Mouse (Mus musculus): ENCODE data around the gene Mast4. TPM values are rescaled to one million over a fixed set of nuclear protein-coding genes. Genes with fewer than 3 reads are reported as not detected.

Mast4 gene
- total and polyA plus RNA-seq, 3 experiments = 8.5 to 33.1 (median 23.6) TPM

- TF ChIP-seq POLR2A (IDR thresholded peaks at IDR 0.05; ENCODE audit: insufficient read depth, low read depth, low read length) = no peak
- no peak for TF ChIP-seq CTCF (IDR thresholded peaks at IDR 0.05)
- TF ChIP-seq EP300 (IDR thresholded peaks at IDR 0.05; ENCODE audit: insufficient read depth, low read depth, low read length) = no peak
- WGBS = 71% methylated on average over 5 of the region's 5 CpGs
- intact Hi-C loops (cut with DNase I) = no loop called here
- DNase-seq = no peak
- H3K4me3 ChIP-seq = no peak overlapping the region
- no peak overlapping the region for H3K9ac ChIP-seq (ENCODE audit: low read depth, low read length)
- no peak overlapping the region for H3K27ac ChIP-seq
- H3K79me2 ChIP-seq (replicated peaks; ENCODE audit: control insufficient read depth, insufficient read depth, low read length) = no peaks in the 10 kb centered on the region
- no peaks in the 10 kb centered on the region for H3K27me3 ChIP-seq (ENCODE audit: control insufficient read depth, insufficient read depth, low read length)
- no peaks in the 10 kb centered on the region for H3K36me3 ChIP-seq (ENCODE audit: control insufficient read depth, insufficient read depth, low read length)
- H3K4me1 ChIP-seq (ENCODE audit: control insufficient read depth, insufficient read depth, low read length) = peaks cover 3% of the 10 kb centered on the region
These were observed 87.2 kb downstream of the Mast4 start for GRCm38 (mm10) chr13:103246973-103247718.

DNA sequence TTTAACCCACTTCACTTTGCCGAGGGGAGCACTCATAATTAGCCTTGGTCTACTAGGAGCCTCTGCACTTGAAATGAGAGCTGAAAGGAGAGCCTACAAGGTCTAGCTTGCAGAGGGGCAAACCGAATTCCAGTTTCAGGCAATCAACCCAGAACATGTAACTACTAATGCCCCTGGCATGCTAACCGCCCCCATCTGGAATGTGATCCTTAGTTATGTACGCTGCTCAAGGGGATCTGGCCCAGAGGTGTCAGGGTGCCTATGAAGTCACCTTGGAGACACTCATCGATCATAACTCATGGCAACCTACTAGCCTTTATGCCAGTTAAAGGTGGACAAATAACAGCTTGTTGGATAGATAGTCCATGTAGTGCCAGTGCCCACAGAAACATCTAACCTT lies 88.9 kb downstream of the Mast4 start:
- H3K9ac ChIP-seq (ENCODE audit: low read depth, low read length) = no peak overlapping the region
- no peak for DNase-seq
- no peaks in the 10 kb centered on the region for H3K36me3 ChIP-seq (ENCODE audit: control insufficient read depth, insufficient read depth, low read length)
- intact Hi-C loops (cut with DNase I) = no loop called here
- H3K27me3 ChIP-seq (ENCODE audit: control insufficient read depth, insufficient read depth, low read length) = no peaks in the 10 kb centered on the region
- WGBS = 90% methylated on average over 5 of the region's 5 CpGs
- H3K27ac ChIP-seq = no peak overlapping the region
- H3K4me1 ChIP-seq (ENCODE audit: control insufficient read depth, insufficient read depth, low read length) = peaks cover 5% of the 10 kb centered on the region
- TF ChIP-seq EP300 (IDR thresholded peaks at IDR 0.05; ENCODE audit: insufficient read depth, low read depth, low read length) (no peak), POLR2A (IDR thresholded peaks at IDR 0.05; ENCODE audit: insufficient read depth, low read depth, low read length) (no peak), CTCF (IDR thresholded peaks at IDR 0.05) (no peak)
- no peak overlapping the region for H3K4me3 ChIP-seq
- no peaks in the 10 kb centered on the region for H3K79me2 ChIP-seq (replicated peaks; ENCODE audit: control insufficient read depth, insufficient read depth, low read length)

- DNase-seq = no peak
- TF ChIP-seq CTCF (IDR thresholded peaks at IDR 0.05) = no peak
- no peak for TF ChIP-seq POLR2A (IDR thresholded peaks at IDR 0.05; ENCODE audit: insufficient read depth, low read depth, low read length)
- no peak for TF ChIP-seq EP300 (IDR thresholded peaks at IDR 0.05; ENCODE audit: insufficient read depth, low read depth, low read length)
- Histone ChIP-seq H3K27ac (no peak overlapping the region), H3K9ac (ENCODE audit: low read depth, low read length) (no peak overlapping the region), H3K4me3 (no peak overlapping the region), H3K27me3 (ENCODE audit: control insufficient read depth, insufficient read depth, low read length) (no peaks in the 10 kb centered on the region), H3K36me3 (ENCODE audit: control insufficient read depth, insufficient read depth, low read length) (no peaks in the 10 kb centered on the region), H3K4me1 (ENCODE audit: control insufficient read depth, insufficient read depth, low read length) (peaks cover 5% of the 10 kb centered on the region), H3K79me2 (replicated peaks; ENCODE audit: control insufficient read depth, insufficient read depth, low read length) (no peaks in the 10 kb centered on the region)
- intact Hi-C loops (cut with DNase I) = no loop called here
- 81% methylated on average over 4 of the region's 4 CpGs for WGBS
These were observed 90.2 kb downstream of the Mast4 start for GRCm38 (mm10) chr13:103244053-103244452.

GRCm38 (mm10) chr13:103241092-103241491 lies 93.2 kb downstream of the Mast4 start:
- WGBS = 87% methylated on average over 4 of the region's 4 CpGs
- Histone ChIP-seq H3K36me3 (ENCODE audit: control insufficient read depth, insufficient read depth, low read length) (no peaks in the 10 kb centered on the region), H3K27me3 (ENCODE audit: control insufficient read depth, insufficient read depth, low read length) (no peaks in the 10 kb centered on the region), H3K9ac (ENCODE audit: low read depth, low read length) (no peak overlapping the region), H3K27ac (no peak overlapping the region), H3K79me2 (replicated peaks; ENCODE audit: control insufficient read depth, insufficient read depth, low read length) (no peaks in the 10 kb centered on the region), H3K4me1 (ENCODE audit: control insufficient read depth, insufficient read depth, low read length) (peaks cover 2% of the 10 kb centered on the region; the same call in 1 of the 2 replicates), H3K4me3 (no peak overlapping the region)
- intact Hi-C loops (cut with DNase I) = no loop called here
- no peak for DNase-seq
- TF ChIP-seq CTCF (IDR thresholded peaks at IDR 0.05) = no peak
- no peak for TF ChIP-seq EP300 (IDR thresholded peaks at IDR 0.05; ENCODE audit: insufficient read depth, low read depth, low read length)
- no peak for TF ChIP-seq POLR2A (IDR thresholded peaks at IDR 0.05; ENCODE audit: insufficient read depth, low read depth, low read length)

GRCm38 (mm10) chr13:103239654-103240053 lies 94.6 kb downstream of the Mast4 start:
- Histone ChIP-seq H3K36me3 (ENCODE audit: control insufficient read depth, insufficient read depth, low read length) (no peaks in the 10 kb centered on the region), H3K4me3 (no peak overlapping the region), H3K4me1 (ENCODE audit: control insufficient read depth, insufficient read depth, low read length) (peaks cover 2% of the 10 kb centered on the region; the same call in 1 of the 2 replicates), H3K27me3 (ENCODE audit: control insufficient read depth, insufficient read depth, low read length) (no peaks in the 10 kb centered on the region), H3K27ac (no peak overlapping the region), H3K9ac (ENCODE audit: low read depth, low read length) (no peak overlapping the region), H3K79me2 (replicated peaks; ENCODE audit: control insufficient read depth, insufficient read depth, low read length) (no peaks in the 10 kb centered on the region)
- DNase-seq = no peak
- intact Hi-C loops (cut with DNase I) = no loop called here
- 63% methylated on average over 8 of the region's 8 CpGs for WGBS
- no peak for TF ChIP-seq EP300 (IDR thresholded peaks at IDR 0.05; ENCODE audit: insufficient read depth, low read depth, low read length)
- TF ChIP-seq CTCF (IDR thresholded peaks at IDR 0.05) = no peak
- no peak for TF ChIP-seq POLR2A (IDR thresholded peaks at IDR 0.05; ENCODE audit: insufficient read depth, low read depth, low read length)

- DNase-seq = no peak
- no peak overlapping the region for H3K9ac ChIP-seq (ENCODE audit: low read depth, low read length)
- H3K4me1 ChIP-seq (ENCODE audit: control insufficient read depth, insufficient read depth, low read length) = peaks cover 2% of the 10 kb centered on the region; the same call in 1 of the 2 replicates
- TF ChIP-seq POLR2A (IDR thresholded peaks at IDR 0.05; ENCODE audit: insufficient read depth, low read depth, low read length) = no peak
- TF ChIP-seq EP300 (IDR thresholded peaks at IDR 0.05; ENCODE audit: insufficient read depth, low read depth, low read length) = no peak
- no peak for TF ChIP-seq CTCF (IDR thresholded peaks at IDR 0.05)
- no peak overlapping the region for H3K27ac ChIP-seq
- intact Hi-C loops (cut with DNase I) = no loop called here
- no peaks in the 10 kb centered on the region for H3K79me2 ChIP-seq (replicated peaks; ENCODE audit: control insufficient read depth, insufficient read depth, low read length)
- WGBS = 93% methylated on average over 7 of the region's 7 CpGs
- no peaks in the 10 kb centered on the region for H3K36me3 ChIP-seq (ENCODE audit: control insufficient read depth, insufficient read depth, low read length)
- H3K4me3 ChIP-seq = no peak overlapping the region
- H3K27me3 ChIP-seq (ENCODE audit: control insufficient read depth, insufficient read depth, low read length) = no peaks in the 10 kb centered on the region
These were observed 96.1 kb downstream of the Mast4 start for GRCm38 (mm10) chr13:103238034-103238705.

All from heart, adult 2 months (tissue).